Mouse (Mus musculus): ENCODE measurements around the gene Ric8a.

Ric8a gene

DNA sequence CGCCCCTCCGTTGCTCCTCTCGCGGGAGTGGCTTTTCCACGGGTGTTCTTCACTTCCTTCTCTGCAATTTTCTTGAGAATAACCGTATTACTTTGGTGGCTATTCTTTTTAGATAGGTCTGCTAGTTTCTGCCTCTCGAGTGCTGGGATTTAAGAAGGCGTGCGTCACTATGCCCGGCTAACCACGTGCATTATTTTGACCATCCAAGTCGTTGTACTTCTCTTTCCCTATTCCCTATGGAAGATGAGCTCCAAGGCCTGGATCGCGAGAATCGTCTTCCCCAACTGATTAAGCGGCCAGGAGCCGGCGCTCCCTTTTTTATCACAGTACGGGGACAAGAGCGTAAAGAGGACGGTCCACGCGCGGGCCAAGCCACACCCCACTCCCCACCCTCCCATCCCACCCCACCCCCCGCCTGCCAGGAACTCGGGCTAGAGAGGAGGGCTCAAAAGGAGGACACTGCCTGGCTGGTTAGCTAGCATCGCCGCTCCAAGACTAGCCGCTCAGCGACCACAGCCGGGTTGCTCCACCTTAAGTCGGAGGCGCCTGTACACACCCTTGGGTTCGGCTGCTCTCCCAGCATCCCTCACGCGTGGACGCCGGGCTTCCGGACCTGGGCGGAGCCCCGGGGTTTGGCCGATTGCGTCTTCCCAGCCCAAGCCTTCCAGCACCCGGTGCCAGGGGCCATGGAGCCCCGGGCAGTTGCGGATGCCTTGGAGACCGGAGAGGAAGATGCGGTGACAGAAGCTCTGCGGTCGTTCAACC lies at the start of gene Ric8a:
TSS of gene Ric8a (plus strand) at position 173 of the 765 bp plus-strand sequence.
- DNase-seq (ENCODE audit: low spot score): peak; percentile 89

DNA sequence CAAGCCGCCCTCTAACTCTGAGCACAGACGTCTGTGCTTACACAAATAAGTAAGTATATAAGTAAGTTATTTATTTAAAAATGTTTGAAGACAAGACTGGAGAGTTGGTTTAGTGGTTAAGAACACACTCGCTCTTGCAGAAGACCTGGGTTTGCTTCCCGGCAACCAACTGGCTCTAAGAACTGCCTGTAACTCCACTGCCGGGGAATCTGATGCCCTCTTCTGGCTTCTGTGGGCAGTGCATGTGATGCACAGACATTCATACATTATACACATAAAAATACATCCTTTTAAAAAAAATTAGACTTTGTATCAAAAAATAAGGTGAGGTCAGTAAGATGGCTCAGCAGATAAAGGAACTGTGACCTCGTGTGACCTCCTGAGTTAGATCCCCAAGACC lies 46.3 kb upstream of the Ric8a start:
- DNase-seq (ENCODE audit: low spot score): no peak

DNA sequence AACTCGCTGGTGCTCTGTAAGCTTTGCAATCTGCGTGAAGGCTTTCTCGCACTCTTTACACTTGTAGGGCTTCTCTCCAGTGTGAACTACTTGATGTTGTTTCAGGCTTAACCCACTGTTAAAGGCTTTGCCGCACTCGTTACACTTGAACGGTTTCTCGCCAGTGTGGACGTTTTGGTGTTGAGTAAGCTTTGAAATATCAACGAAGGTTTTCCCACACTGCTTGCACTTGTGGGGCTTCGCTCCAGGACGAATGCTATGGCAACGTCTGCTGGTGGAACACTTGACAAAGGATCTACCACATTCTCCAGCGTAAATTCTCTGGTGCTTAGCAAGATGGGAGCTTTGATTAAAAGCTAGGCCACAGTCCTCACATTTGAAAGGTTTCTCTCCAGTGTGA lies 45.0 kb upstream of the Ric8a start:
- no peak for DNase-seq (ENCODE audit: low spot score)

DNA sequence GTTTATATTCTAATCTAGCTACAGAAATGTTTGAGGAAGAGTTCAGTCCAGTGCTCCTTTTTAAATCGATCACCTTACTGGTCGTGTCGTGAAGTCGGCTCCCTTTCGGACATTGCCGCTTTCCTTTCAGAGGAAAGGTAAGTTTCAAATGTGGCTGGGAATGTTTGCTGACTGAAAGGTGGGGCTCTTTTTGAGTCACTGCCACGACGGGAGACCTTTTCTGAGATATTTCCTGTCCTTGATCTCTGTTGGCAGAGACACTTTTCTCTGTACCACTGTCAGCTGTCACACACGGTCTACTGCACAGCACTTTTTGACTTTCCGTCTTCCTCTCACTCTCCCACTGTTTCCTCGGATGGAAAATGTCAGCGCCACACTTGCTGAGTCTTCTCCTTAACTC lies 43.9 kb upstream of the Ric8a start:
- no peak for DNase-seq (ENCODE audit: low spot score)

DNA sequence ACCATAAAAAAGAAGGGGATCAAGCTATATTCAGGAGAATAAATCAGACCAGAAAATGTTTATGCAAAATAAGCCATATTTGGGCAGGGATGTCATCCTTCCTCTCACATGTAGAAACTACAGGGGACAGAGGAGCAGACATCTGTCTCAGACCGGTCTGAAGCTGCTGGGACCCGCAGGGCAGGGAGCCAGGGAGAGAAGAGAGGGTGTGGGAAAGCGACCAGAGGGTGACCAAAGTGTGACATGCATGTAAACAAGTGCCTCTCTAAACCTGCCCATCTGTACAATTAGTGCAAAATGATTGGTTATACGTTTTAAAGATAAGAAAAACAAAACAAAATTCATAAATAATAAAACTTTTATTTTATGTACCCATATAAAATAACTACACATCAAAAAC lies 36.6 kb upstream of the Ric8a start:
- DNase-seq (ENCODE audit: low spot score): no peak

DNA sequence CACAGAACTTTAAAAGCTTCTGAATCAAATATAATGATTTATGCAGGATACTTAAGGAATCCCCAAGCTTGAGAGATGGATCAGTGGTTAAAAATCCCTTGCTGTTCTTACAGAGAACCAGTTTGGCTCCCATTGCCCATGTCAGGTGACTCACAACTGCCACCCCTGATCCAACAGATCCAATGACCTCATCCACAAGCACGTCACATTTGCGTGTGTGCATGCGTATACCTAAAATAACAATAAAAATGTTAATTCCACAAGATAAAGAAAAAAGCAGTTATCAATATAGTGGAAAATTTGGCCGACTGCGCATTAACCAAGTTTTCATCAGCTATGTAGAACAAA lies 35.5 kb upstream of the Ric8a start:
- DNase-seq (ENCODE audit: low spot score): no peak

DNA sequence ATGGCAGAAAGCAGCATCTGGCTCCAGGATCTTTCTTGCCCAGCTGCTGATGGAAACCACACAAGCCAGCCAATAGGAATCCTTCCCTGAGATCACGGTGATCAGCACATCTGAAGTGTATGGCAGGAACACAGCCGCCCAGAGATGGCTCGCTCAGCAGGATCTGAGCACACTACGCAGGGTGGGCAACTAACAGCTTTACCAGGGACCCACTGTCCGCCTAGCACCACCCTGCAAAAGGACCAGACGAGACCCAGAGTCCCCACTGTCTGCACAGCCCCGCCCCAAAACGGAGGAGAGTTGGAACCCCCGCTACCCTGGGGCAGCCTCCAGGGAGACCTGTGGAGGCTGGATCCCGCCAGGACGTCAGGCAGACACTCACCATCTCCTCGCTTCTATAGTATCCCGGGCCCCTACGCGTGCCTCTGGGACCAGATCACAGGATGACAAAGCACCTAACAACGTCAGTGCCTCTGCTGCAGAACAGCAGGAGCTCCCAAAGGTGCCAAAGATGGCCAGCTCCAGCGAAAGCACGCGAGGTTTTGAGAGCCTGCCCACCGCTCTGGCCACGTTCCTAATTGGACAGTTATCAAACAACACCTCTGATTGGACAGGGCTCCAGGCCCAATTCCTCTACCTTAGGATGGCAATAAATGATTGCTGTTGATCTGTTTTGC lies 35.0 kb upstream of the Ric8a start, which contains the start of gene Zfp941:
TSS of gene Zfp941 (minus strand) at position 526 of the 677 bp plus-strand sequence.
- no peak for DNase-seq (ENCODE audit: low spot score)

DNA sequence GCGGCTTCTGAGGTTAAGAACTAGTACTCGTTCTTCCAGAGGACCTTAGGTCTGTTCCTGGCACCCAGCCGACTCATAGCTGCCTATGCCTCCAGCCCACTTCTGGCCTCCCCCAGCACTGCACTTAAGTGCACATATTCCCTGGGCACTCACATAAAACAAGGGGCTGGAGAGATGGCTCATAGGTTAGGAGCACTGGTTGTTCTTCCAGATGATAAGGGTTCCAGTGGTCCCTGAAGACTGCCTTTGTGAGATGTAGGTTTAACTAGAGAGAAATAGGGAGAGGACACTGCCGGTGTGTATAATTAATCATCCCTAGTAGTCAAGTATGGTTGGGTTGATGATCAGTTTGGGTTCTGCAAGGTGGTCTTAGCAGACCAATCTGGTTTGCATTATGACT lies 34.0 kb upstream of the Ric8a start:
- DNase-seq (ENCODE audit: low spot score): no peak

DNA sequence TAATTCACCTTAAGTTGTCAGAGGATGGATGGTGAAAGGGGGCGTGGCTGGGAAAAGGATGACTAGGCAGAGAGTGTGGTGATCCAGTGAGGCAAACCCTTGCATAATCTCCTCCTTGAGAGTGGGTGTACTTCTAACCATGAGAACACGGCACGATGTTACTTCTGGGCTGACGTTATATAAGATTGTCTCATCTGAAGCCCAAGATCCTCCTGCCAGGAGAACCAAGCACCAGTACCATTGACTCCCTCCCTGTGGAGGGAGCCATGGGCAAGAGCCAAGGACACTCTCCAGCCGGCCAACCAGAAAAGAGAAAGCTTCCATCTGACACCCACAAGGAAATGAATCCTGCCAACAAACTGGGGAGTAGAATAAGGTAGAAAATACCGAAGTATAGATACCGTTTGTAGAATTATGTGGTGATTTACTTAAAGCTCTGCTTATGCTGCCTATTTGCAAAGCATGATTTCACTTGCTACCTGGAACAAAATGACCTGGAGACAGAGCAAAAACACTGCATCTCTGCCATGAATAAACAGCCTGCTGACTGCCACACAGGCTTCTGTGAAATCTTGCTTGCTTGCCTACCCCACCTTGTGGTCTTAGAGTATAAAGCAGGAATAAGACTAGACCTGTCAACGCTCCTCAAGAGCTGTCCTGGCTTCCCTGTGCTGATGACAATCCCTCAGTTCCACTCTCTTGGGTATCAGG lies 28.4 kb upstream of the Ric8a start:
- no peak for DNase-seq (ENCODE audit: low spot score)

DNA sequence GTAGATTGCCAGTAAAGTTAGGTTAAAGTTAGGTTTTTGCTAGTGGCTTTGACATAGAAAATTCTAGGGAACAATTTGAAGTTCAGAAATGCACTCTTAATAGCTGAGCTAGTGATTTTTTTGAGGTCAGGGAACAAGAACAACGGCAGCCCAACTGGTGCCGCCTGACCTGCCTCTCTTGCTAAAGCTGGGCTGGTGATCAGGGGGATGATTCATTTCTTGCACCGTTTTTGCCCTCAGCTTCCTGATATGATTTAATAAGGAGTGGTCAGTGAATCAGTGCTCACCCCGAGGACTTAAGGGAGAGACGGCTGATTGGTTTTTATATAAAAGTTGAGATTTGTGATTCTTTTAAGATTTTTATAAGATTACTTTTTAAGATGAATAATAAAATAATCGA lies 25.3 kb upstream of the Ric8a start:
- DNase-seq (ENCODE audit: low spot score): no peak

DNA sequence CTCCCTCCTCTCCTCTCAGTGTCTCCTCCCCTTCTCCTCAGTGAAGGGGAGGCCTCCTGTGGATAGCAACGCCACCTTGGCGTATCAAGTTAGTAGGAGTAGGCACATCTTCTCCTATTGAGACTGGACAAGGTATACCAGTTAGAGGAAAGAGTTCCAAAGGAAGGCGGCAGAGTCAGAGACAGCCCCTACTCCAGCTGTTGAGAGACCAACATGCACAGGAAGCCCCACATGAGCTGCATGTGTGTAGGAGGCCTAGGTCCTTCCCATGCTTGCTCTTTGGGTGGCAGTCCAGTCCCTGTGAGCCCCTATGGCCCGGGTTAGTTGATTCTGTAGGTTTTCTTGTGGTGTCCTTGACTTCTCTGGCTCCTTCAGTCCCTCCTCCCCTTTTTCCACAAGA lies 23.4 kb upstream of the Ric8a start:
- no peak for DNase-seq (ENCODE audit: low spot score)

DNA sequence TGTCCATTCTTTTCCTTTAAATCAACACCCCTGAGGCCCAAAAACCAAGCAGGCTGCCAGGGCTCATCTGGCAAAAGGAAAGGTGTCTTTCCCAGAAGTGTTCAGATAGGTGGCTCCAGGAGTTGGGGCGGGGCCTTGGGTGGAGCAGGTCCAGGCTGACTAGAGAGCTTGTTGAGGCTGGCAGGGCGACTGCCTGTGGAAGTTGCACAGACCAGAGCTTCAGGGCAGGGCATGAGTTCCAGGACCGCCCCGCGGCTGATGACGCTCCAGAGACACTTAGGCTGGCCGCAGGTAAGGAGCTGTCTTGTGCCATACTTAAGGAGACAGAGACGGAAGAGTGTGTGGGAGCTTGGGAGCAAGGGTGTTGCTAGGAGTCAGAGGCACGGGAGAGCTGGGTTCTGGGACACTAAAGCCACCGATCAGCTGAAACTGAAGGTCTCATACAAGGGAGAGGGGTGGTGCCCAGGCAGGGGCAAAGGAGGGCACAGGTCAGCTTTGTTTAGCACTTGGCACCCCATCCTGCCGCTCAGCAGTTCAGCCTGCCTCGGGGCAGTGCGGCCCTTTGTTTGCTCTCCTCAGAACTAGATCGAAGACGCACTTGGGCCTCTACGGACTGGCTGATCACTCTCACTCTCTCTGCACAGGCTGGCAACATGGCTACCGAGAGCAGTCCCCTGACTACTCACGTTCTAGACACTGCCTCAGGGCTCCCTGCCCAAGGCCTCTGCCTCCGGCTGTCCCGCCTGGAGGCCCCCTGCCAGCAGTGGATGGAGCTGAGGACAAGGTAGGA lies 21.6 kb upstream of the Ric8a start, which contains the start of gene Urah:
TSS of gene Urah (plus strand) at position 51 of the 790 bp plus-strand sequence.
- no peak for DNase-seq (ENCODE audit: low spot score)

DNA sequence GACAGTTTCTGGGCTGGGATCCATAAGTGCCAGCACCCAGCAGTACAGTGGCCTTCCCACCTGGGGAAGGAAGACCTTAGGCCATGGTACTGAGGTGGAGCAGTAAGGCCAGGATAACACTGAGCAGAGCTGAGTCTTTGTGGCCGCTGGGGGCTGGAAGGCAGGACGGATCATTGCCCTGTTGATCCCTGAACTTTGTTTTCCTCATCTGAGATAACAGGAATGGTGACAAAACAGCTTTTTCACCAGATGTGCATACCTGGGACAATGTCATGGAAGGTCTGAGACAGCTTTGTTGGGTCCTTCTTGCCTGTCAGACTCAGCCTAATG lies 21.0 kb upstream of the Ric8a start:
- no peak for DNase-seq (ENCODE audit: low spot score)

DNA sequence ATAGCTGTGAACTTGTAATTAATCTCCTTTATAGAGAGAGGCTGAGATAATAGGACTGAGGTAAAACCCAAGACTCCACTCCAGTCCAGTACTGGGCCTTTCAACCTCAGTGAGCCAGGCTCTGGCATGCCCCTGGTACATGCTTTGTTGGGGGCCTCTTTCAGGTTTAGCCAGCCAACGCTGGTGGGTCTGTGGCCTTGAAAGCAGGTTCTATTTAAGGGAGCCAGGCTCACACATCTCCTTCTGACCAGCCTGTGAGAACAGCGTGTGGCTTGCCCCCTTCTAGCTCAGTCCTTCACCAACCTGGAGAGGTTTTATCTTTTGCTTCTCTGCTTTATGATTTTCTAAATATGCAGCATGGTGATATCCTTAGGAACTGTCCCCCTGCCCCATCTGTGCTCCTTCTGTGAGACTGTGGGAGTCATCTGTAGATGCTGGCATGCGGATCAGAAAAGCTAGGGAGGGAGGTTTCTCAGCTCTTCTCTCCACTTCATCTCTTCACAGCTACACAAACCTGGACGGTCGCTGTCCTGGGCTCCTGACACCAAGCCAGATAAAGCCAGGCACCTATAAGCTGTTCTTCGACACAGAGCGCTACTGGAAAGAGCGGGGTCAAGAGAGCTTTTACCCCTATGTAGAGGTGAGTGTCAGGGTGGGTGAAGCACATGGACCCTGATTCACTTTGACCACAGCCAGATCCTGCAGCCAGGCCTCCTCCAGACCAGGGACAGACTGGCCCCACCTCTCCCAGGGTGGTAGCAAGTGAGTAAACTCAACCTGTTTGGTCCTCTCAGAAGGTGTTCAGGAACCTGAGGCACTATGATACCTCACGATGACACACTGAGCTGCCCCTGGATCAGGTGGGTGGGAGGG lies 20.3 kb upstream of the Ric8a start:
- no peak for DNase-seq (ENCODE audit: low spot score)

DNA sequence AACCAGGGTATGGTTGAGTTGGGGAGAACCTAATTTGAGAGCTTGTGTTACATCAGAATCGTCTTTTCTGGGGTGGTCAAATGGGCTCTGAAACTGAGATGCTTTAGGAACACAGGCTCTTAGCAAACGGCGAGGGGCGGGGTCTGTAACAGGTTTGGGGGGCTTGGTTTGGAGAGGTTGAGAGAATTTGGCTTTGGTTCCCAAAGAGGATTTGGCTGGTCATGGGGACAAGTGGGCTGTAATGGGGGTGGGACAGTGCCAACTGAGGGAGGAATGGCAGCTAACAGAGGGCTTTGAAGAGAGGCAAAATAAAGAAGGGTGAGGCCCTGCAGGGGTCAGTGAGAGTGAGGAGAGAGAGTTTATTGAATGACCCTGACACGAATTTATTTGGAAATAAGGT lies 17.2 kb upstream of the Ric8a start:
- no peak for DNase-seq (ENCODE audit: low spot score)

DNA sequence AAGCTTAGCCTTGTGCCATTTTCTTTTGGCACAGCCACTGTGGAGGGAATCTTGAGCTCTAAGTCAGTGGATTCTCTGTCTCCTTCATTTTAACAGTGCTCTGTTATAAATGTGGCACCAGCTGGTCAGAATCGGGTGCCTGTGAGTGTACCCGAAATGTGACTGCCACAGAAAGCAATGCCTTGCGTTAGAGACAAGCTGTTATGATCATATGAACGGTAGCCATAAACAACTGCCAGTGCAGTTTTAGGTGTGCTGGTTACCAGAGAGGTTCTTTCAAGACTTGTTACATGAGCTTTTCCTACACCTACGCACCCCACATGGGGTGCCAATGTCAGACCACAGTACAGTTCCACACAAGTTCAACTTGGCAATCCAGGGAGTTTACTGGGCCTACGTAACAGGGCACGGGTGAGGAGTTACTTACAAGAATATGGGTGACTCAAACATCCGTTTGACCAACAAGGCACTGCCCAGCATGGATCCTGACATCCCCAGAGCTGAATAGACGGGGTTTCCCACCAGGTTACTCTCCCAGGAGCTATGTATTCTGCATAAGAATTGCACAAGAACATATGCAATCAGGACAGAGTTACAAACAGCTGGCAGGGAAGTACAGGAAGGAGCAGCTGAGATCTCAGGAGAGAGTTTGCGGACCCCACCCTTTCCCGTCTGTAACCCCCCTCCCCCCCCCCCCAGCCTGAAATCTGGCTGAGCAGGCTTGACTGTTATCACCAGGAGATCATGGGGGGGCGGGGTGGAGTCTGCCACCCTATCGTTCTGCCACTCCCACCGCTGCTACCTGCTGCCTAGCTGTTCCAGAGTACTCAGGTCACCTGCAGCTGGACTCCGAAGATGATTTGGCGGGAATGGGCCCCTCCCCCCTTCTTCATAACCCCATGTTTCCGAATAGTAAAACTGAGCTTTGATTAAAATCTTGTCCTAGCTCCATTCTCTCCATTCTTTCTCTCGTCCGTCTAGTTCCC lies 15.7 kb upstream of the Ric8a start:
- no peak for DNase-seq (ENCODE audit: low spot score)

DNA sequence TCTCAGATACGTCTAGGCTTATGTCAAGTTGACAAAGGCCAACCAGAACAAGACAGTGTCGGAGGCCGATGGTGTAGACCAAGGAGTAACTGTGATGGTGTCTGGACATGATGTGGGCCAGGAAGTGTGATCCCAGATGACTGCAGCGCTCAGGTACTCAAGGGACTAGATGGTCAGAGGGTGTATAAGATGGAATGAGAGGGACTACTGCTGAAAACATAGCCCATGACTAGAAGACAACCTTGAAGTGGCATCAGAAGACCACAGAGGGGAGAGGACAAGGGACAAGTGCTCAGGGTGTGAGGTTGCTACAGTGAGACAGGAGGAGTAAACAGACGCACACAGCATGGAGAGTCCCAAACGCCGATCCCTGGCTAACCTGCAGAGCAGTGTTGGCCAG lies 13.0 kb upstream of the Ric8a start:
- DNase-seq (ENCODE audit: low spot score): no peak

DNA sequence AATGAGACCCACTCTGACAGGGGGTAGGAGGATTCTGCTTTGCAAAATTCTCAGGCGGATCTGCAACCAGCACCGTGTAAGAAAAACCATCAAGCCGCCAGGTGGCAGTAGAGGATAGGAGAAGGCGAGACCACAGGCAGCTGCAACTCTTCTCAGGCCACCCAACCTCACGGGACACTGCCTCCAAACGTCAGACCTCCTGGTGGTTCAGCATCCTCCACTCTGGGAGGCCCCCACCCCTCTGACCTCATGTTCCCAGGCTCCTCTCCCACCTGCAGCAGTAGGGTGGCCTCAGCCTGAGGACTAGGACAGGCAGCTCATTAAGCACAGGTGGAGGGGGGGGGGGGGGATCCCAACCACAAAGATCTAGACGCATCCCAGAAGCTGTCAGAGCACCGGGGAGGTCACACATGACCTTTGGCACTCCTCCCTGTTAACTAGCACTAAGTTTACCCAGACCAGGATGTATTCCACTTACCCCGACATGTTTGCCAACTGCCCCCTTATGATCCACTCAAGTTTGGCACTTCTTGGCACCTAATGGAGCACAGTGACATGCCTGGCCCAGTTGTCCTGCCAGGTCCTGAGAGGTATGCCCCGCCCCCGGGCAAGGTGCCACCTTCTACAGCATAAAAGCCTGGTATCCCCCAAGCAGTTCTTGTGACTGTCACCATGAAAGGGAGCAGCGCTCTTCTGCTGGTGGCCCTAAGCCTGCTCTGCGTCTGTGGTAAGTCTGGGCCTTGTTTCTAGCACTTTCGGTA lies 11.7 kb upstream of the Ric8a start, which contains the start of gene Scgb1c1:
TSS of gene Scgb1c1 (plus strand) at position 643 of the 761 bp plus-strand sequence.
- DNase-seq (ENCODE audit: low spot score): peak; percentile 65

DNA sequence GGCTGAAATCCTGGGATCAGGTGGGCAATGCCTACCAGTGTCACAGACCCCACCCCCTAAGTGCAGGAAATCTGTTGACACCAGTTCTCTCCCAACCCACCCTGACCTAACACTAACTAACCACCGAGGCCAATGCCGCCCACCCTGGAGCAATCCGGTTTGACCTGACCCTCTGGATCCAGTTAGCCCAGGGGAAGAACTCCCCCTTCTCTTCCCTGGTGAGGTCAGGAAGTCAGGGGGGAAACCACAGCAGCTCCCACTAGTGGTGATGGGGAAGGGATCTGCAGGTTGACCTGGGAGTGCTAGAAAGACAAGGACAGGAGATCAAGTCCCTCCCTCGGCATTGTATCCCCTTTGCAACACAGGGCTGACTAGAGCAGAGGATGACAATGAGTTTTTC lies 11.1 kb upstream of the Ric8a start:
- no peak for DNase-seq (ENCODE audit: low spot score)
